Mouse (Mus musculus) liver, postnatal 0 days (tissue): ENCODE data around the gene Sh3bp4. TPM values are rescaled to one million over a fixed set of nuclear protein-coding genes. Genes with fewer than 3 reads are reported as not detected.
A peak's percentile ranks its signal among the peaks of the same experiment; 100 is the strongest.

Source experiments
- ATAC-seq: fragments of 200-750 bp; cut with Nextera tagmentation; 2 replicates; pipeline ENCODE4 v1.8.0; 2017; ENCODE audit warnings: mild to moderate bottlenecking, moderate library complexity
- DNase-seq: peaks from one replicate; pipeline ENCODE4 v3.0.0-alpha.2; 2016
- H3K27ac ChIP-seq: fragments of 300-500 bp; sonication (generic); 2 replicates; pipeline ENCODE4 v1.5.1; 2014; ENCODE audit warnings: antibody characterized with exemption, moderate library complexity, mild to moderate bottlenecking, low read depth
- H3K27me3 ChIP-seq: fragments of 300-500 bp; sonication (generic); 2 replicates; pipeline ENCODE4 v1.6.1; 2014; ENCODE audit warnings: low read length, control low read depth, mixed read lengths; ENCODE audit not compliant: insufficient read depth
- H3K36me3 ChIP-seq: fragments of 300-500 bp; sonication (generic); replicated peaks from 2 replicates; pipeline ENCODE4 v1.6.1; 2014; ENCODE audit warnings: mild to moderate bottlenecking, control low read depth, low read length, moderate library complexity, mixed read lengths; ENCODE audit not compliant: insufficient read depth
- H3K4me1 ChIP-seq: fragments of 300-500 bp; sonication (generic); 2 replicates; pipeline ENCODE4 v1.6.1; 2014; ENCODE audit warnings: antibody characterized with exemption, mild to moderate bottlenecking, control low read depth; ENCODE audit not compliant: insufficient read depth
- H3K4me2 ChIP-seq: fragments of 300-500 bp; sonication (generic); 2 replicates; pipeline ENCODE4 v1.6.1; 2014; ENCODE audit warnings: low read depth, mild to moderate bottlenecking, low read length, moderate library complexity, mixed read lengths
- H3K4me3 ChIP-seq: fragments of 300-500 bp; sonication (generic); 2 replicates; pipeline ENCODE4 v1.5.1; 2014; ENCODE audit warnings: low read depth, low read length
- H3K9ac ChIP-seq: fragments of 300-500 bp; sonication (generic); replicated peaks from 2 replicates; pipeline ENCODE4 v1.6.1; 2014; ENCODE audit warnings: mild to moderate bottlenecking, moderate library complexity
- H3K9me3 ChIP-seq: fragments of 300-500 bp; sonication (generic); 2 replicates; pipeline ENCODE4 v1.6.1; 2016; ENCODE audit warnings: mild to moderate bottlenecking, control low read depth, low read length, mixed read lengths
- CTCF ChIP-seq: sonication (generic); IDR thresholded peaks from 2 replicates; pipeline ENCODE4 v1.5.1; 2016; ENCODE audit warnings: antibody characterized with exemption, low read depth
- EP300 ChIP-seq: IDR thresholded peaks from 2 replicates; pipeline ENCODE4 v1.6.1; 2016; ENCODE audit warnings: antibody characterized with exemption, low read depth, mild to moderate bottlenecking
- WGBS: fragments of 180-500 bp; shearing (Covaris S2); extraction: QIAGEN DNeasy Blood & Tissue Kit; methylation state at CpG from one replicate; pipeline ENCODE4 v1.1.7; 2014; ENCODE audit not compliant: insufficient replicate concordance; 5-methylcytosine and 5-hydroxymethylcytosine counted together
- polyA plus RNA-seq: library from polyadenylated mRNA; unstranded; fragments of >200 nt; fragmentation: Nextera tagmentation; extraction: Ambion mirVana; gene quantifications from 2 replicates; pipeline ENCODE4 v1.2.1, GENCODE M21; 2015

The Sh3bp4 gene
- polyA plus RNA-seq, 1 experiment from 2014 or later, result 0.60 TPM

DNA sequence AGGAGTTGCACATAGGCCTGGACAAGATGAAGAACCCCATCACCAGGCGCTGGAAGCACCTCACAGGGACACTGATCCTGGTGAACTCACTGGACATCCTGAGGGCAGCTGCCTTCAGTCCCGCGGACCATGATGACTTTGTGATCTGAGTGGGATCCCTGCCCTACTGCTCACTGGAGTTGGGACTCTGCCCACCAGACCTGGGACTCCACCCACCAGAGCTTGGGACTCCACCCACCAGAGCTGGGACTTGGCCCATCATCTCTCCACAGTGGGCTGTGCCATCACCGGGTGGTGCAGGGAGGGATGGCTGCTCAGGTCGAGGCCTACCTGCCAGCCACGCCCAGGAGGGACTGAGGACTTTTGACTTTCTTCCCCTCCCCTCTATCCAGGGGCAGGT, 83.0 kb downstream of the Sh3bp4 start:
- Histone ChIP-seq H3K36me3 (no peaks in the 10 kb centered on the region), H3K4me1 (no peaks in the 10 kb centered on the region), H3K4me3 (no peak overlapping the region), H3K9me3 (no peaks in the 10 kb centered on the region), H3K27ac (no peak overlapping the region), H3K4me2 (no peak overlapping the region), H3K9ac (no peak overlapping the region), H3K27me3 (no peaks in the 10 kb centered on the region)
- 76% methylated on average over 6 of the region's 6 CpGs for WGBS
- no peak for TF ChIP-seq CTCF
- TF ChIP-seq EP300, result no peak
- ATAC-seq, result no peak
- DNase-seq, result no peak

DNA sequence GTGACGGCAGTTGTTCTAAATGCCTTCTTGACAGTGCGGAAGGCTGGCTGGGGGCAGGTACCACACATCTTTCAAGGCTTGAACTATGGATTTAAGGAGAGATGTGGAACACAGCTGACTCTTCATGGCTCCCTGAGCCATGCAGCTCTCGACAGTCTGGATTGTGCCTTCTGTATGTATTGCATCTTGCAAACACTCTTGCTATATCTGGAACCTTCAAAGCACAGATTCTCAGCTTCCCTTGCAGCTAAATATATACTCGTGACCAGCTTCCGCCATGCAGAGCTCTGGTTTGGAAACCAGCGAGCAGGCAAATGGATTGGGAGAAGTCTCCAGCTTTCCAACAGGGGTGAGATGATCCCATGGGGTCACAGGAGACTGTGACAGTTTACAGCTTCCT, 93.3 kb downstream of the Sh3bp4 start:
- no peaks in the 10 kb centered on the region for H3K27me3 ChIP-seq
- H3K4me3 ChIP-seq, result no peak overlapping the region
- no peak overlapping the region for H3K4me2 ChIP-seq
- ATAC-seq (no peak), DNase-seq (no peak)
- no peak overlapping the region for H3K27ac ChIP-seq
- TF ChIP-seq EP300 (no peak), CTCF (no peak)
- H3K9me3 ChIP-seq, result no peaks in the 10 kb centered on the region
- H3K36me3 ChIP-seq, result no peaks in the 10 kb centered on the region
- no peak overlapping the region for H3K9ac ChIP-seq
- 82% methylated on average over 6 of the region's 6 CpGs for WGBS
- H3K4me1 ChIP-seq, result no peaks in the 10 kb centered on the region

DNA sequence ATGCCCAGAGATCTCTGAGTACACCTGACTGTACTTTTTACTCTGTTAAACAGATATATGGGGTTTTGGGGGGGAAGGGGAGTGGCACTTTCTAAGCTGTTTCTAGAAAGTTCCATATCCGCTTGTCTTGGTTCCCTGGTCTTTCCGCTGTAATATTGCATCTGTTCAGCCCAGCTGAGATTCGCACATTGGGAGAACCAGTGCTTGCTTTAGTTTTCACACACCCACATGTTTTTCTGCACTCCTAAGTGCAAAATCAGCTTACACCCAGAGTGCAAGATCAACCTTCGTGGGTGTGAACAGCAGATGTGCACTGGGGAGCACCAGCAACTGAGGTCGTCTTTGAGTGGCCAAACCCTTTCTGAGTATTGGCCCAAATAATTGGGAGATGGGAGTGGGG, 94.1 kb downstream of the Sh3bp4 start:
- Histone ChIP-seq H3K4me3 (no peak overlapping the region), H3K36me3 (no peaks in the 10 kb centered on the region), H3K4me2 (no peak overlapping the region), H3K9me3 (no peaks in the 10 kb centered on the region), H3K4me1 (no peaks in the 10 kb centered on the region), H3K9ac (no peak overlapping the region), H3K27ac (no peak overlapping the region), H3K27me3 (no peaks in the 10 kb centered on the region)
- ATAC-seq (no peak), DNase-seq (no peak)
- WGBS, result 77% methylated on average over 5 of the region's 5 CpGs
- TF ChIP-seq CTCF (no peak), EP300 (no peak)

DNA sequence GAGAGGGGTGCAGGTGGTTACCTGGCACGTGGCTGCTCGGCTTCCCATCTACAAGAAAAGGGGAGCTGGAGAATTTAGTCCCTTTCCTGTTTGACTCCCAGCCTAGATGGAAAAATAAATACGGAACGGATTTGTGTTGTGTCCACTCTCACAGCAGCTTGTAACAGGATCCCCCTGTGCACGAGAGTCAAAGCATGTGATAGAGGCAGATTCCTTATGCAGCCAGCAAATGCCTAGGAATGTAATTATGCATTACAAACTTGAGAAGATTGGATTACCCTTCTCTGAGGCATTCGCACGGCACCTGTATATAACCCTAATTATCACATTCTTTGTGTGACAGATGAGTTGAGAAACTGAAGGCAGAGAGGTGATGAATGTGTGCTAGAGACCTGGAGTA, 94.5 kb downstream of the Sh3bp4 start:
- Histone ChIP-seq H3K9ac (no peak overlapping the region), H3K27ac (no peak overlapping the region), H3K4me2 (no peak overlapping the region), H3K36me3 (no peaks in the 10 kb centered on the region), H3K9me3 (no peaks in the 10 kb centered on the region), H3K4me1 (no peaks in the 10 kb centered on the region), H3K4me3 (no peak overlapping the region), H3K27me3 (no peaks in the 10 kb centered on the region)
- 55% methylated on average over 7 of the region's 7 CpGs for WGBS
- TF ChIP-seq EP300 (no peak), CTCF (no peak)
- ATAC-seq (no peak), DNase-seq (no peak)

DNA sequence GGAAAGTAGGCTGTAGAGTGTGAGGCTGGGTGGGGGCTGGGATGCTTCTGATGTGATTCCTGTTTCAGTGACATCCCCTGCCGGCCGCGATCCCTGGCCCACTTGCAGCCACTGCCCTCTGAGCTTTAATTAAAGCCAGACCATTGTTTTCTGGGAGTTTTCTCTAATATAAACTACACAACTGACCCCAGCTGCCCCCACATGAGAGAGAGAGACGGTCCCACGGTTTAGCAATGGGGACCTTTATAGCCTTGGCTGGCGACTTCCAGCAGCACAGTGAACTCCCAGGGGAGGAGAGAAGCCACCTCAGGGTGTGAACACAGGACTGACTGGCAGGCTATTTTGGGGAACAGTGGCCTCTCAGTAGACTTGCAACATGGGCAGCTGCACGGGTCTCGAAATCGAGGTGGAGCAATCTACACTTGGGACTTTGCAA, 96.6 kb downstream of the Sh3bp4 start:
- DNase-seq (peak; percentile 50), ATAC-seq (peak; percentile 43)
- H3K9me3 ChIP-seq, result no peaks in the 10 kb centered on the region
- TF ChIP-seq EP300, result no peak
- no peak for TF ChIP-seq CTCF
- H3K27me3 ChIP-seq, result no peaks in the 10 kb centered on the region
- no peak overlapping the region for H3K9ac ChIP-seq
- no peak overlapping the region for H3K27ac ChIP-seq
- no peaks in the 10 kb centered on the region for H3K4me1 ChIP-seq
- 45% methylated on average over 9 of the region's 9 CpGs for WGBS
- H3K36me3 ChIP-seq, result no peaks in the 10 kb centered on the region
- no peak overlapping the region for H3K4me2 ChIP-seq
- no peak overlapping the region for H3K4me3 ChIP-seq

DNA sequence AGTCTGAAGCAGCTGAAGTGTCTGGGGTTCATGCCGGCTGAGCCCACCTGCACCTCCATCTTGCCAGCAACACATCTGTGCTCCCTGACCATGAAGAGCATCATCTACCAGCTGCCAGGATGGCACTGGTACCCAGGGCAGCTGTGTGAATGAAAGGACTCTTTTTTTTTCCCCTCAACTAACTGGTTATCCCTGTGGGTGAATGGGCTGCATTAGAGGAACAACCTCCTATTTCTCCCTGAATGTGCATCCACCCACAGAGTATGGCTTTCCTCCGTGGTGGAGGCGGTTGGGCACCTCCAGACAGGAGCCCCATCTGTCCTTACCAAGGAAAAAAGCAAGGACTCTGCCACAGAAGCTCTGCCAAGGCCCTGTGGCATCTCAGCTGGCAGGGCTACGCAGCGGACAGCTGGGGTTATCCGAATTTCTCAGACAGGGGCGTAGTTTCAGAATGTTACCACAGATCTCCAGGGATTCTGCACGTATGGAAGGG, 101.1 kb downstream of the Sh3bp4 start:
- WGBS, result 78% methylated on average over 8 of the region's 8 CpGs
- no peaks in the 10 kb centered on the region for H3K27me3 ChIP-seq
- H3K36me3 ChIP-seq, result no peaks in the 10 kb centered on the region
- no peaks in the 10 kb centered on the region for H3K4me1 ChIP-seq
- H3K4me2 ChIP-seq, result no peak overlapping the region
- DNase-seq (no peak), ATAC-seq (no peak)
- no peak overlapping the region for H3K9ac ChIP-seq
- TF ChIP-seq CTCF (no peak), EP300 (no peak)
- H3K4me3 ChIP-seq, result no peak overlapping the region
- no peak overlapping the region for H3K27ac ChIP-seq
- no peaks in the 10 kb centered on the region for H3K9me3 ChIP-seq

DNA sequence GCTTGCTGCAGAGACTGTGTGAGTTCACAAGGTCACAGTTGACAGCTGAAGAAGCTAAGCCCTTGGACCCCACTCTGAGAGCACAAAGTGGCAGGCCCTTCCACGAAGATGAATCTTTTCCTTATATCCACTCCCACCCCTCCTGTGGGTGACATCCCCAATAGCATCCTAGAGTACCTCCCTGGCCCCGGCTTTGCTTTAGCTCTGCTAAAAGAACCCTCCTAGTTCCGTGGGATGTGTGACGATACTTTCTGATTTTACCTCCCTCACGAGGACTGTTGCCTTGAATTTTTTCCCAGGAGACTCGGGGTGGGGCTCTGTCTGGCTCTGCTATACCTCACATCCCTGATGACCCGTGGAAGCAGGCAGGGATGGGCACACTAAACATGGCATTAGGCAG, 104.4 kb downstream of the Sh3bp4 start:
- Histone ChIP-seq H3K9ac (no peak overlapping the region), H3K27ac (no peak overlapping the region), H3K9me3 (no peaks in the 10 kb centered on the region), H3K27me3 (no peaks in the 10 kb centered on the region), H3K36me3 (no peaks in the 10 kb centered on the region), H3K4me2 (no peak overlapping the region), H3K4me1 (no peaks in the 10 kb centered on the region), H3K4me3 (no peak overlapping the region)
- 73% methylated on average over 7 of the region's 7 CpGs for WGBS
- no peak for ATAC-seq
- DNase-seq, result no peak
- no peak for TF ChIP-seq EP300
- no peak for TF ChIP-seq CTCF
